Mouse (Mus musculus): ENCODE measurements at regions not wholly inside any gene's neighbourhood (a gene's known extent, or its start where the extent isn't known, plus 50 kb on each side); places are given as distances from the start of the nearest gene placed in this dataset.

GRCm38 (mm10) chr2:173343665-173344064 lies 67.3 kb upstream of the Pmepa1 start:
- no peak for TF ChIP-seq POLR2A (IDR thresholded peaks at IDR 0.05; ENCODE audit: extremely low read depth, insufficient read depth, low read length)
- no peak for TF ChIP-seq CTCF (IDR thresholded peaks at IDR 0.05; ENCODE audit: extremely low read depth, insufficient read depth, low read length)
